Mouse (Mus musculus): ENCODE measurements at regions not wholly inside any gene's neighbourhood (a gene's known extent, or its start where the extent isn't known, plus 50 kb on each side); places are given as distances from the start of the nearest gene placed in this dataset.

DNA sequence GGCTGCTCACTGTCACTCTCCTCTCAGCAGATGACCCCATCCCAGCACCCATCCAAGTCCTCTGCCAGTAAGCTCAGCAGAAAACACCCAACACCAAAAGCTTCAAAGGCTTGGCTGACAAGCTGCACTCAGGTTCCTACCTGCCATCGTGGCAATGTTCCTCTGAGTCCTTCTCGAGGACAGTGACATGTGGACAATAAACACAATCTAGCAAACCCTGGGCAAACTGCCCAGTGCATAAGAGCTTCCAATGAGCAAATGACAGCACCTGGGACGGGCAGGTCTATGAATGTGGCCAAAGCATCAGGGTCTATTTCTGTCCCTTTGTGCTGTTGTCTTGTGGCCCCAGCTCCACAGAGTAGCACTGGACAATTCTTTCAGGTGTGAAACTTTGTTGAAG, 86.9 kb downstream of the Hes1 start:
- CTCF ChIA-PET: no interaction called here
- POLR2A ChIA-PET: interaction anchor here in 2 of 4 experiments (0.5 to 1.2 kb wide), 4 partner anchors 14 to 52 kb away, joined by 3 to 5 read pairs (median 3); no protein-coding TSS in a partner anchor

DNA sequence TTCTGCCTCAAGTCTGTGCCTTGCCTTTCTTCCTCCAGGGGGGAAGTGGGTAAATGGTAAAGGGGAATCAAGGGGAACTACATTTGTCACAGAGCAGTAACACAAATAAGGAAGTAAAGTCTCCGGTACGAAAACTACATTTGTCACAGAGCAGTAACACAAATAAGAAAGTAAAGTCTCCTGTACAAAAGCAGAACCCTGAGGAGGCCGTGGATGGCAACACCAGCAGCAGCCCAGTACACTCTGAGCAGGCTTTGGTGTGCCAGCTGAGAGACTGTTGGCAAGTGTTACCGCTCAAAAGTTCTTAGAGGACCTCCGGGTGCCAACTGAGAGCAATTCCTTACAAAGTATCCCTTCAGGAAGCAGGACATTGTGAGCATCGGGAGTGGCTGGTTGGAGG, 90.9 kb downstream of the Hes1 start:
- CTCF ChIA-PET: interaction anchor here in 1 of 4 experiments (0.5 to 0.7 kb wide), 2 partner anchors 8 to 719 kb away, joined by 4 read pairs; no protein-coding TSS in a partner anchor
- POLR2A ChIA-PET: interaction anchor here in 3 of 4 experiments (0.6 to 2.7 kb wide), 9 partner anchors 8 to 1981 kb away, joined by 3 to 12 read pairs (median 5); no protein-coding TSS in a partner anchor

DNA sequence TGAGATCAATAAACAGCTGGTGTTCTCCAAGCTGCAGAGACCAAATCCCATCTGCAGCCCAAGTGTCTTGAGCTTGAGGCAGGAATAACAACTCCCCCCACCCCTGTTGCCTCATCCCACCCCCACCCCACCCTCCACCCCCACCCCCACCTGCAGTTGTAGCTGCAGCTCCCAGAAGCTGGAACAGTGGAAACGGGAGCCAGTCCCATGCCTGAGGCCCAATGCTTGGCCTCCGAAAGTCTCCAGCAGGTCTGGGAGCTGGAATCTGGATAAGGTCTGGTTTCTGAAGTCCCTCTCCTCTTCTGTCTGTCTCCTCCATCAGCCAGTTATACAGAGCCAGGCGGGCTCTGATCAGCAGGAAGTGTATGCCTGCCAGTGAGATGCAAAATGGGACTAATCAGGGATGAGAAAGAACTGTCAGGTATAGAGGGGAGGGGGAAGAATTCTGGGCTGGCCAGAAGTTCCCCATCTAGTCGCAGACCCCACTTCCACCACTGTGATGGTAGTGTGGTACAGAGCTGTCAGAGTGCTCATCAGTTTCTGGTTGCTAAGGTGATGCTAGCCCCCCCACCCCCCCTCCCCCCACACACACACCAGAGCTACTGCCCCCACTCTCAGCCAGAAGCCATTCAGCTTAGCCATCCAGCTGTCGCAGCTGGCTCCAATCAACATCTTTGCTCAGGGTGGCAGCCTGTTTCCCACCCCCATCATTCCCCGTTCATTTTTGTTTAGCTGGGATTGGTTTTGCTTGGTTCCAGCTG, 91.5 kb downstream of the Hes1 start:
- ChIA-PET POLR2A (interaction anchor here in 3 of 4 experiments (0.6 to 2.7 kb wide), 15 partner anchors 8 to 1980 kb away, joined by 3 to 12 read pairs (median 5); no protein-coding TSS in a partner anchor), CTCF (interaction anchor here in 3 of 4 experiments (0.5 to 1.4 kb wide), 5 partner anchors 8 to 718 kb away, joined by 3 to 11 read pairs (median 4); no protein-coding TSS in a partner anchor)

- CTCF ChIA-PET: interaction anchor here in 2 of 4 experiments (0.6 to 0.9 kb wide), 2 partner anchors 10 to 83 kb away, joined by 3 read pairs; no protein-coding TSS in a partner anchor
- POLR2A ChIA-PET: interaction anchor here in 3 of 4 experiments (0.6 to 2.3 kb wide), 9 partner anchors 11 to 96 kb away, joined by 3 to 17 read pairs (median 3); no protein-coding TSS in a partner anchor
Observed at GRCm38 (mm10) chr16:30158184-30158583, 94.0 kb downstream of the Hes1 start.

DNA sequence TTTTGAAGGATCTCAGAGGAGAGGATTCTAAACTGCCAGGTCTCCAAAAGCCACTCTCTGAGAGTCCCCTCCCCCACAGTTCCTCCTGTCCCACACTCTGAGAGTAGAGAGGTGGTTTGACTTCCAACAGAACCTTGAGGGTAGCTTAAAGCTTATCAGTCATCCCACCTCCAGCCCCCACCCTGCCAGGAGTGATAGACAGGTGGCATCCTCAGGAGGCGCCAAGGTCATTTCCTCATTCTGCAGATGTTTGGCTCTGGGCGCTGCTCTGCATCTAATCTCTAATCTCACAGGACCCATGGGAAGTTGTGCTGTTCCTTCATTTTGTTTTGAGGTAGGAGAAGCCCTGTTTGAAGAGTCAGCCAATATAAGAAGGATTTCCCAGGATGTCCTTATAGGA, 96.2 kb downstream of the Hes1 start:
- ChIA-PET POLR2A (interaction anchor here in 3 of 4 experiments (0.5 to 2.4 kb wide), 8 partner anchors 11 to 389 kb away, joined by 3 to 17 read pairs (median 3); no protein-coding TSS in a partner anchor), CTCF (no interaction called here)

GRCm38 (mm10) chr16:30163303-30163702, 99.1 kb downstream of the Hes1 start:
- POLR2A ChIA-PET: no interaction called here
- CTCF ChIA-PET: no interaction called here

DNA sequence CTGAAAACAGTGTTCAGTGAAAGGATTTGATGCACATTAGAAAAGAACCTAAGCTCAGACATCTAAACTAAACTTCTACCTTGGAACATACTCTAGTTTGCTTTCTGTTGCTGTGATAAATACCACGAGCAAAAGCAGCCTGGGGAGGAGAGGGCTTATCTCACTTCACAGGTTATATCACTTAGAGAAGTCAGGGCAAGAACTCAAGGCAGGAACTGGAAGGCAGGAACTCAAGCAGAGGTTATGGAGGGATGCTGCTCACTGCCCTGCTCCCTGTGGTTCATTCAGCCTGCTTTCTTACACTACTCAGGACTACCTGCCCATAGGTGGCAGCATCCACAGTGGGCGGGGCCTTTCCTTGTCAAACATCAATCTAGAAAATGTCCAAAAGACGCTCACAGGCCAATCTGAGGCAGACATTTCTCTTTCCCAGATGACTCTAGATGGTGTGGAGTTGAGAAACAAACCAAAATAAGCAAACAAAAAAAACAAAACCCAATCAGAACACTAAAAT, 101.5 kb downstream of the Hes1 start:
- CTCF ChIA-PET: no interaction called here
- POLR2A ChIA-PET: no interaction called here

- CTCF ChIA-PET: interaction anchor here in 3 of 4 experiments (0.5 to 1.8 kb wide), 8 partner anchors 15 to 102 kb away, joined by 3 to 5 read pairs (median 4); no protein-coding TSS in a partner anchor
Observed at GRCm38 (mm10) chr16:30171381-30172079, 95.8 kb downstream of the Cpn2 start.

DNA sequence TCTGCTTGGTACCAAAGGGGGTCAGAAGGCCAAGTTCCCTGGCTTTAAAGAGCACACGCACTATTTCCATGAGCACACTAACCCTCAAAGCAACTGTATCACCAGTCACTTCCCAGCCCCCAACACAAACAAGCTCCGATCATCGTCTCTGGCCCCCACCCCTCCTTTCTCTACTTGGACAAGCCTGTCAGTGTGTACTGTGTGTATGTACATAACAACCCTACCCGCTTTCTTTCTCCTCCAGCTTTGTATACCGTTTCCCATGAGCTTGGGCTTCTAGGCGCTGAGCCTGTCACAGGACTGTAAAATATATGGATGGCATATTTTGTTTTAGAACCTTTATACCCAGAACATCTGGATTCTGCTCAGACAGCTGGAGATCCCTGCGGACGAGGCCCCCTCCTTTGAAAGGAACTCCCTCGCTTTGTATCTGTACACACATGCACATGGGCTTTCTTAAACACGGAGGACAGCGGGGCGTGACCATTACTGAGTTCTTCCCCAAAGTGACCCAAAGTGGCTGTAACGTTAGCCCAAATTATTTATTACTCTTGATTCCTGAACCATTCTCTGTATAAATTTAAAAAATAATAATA, 95.1 kb downstream of the Cpn2 start:
- CTCF ChIA-PET: interaction anchor here in 1 of 4 experiments (0.7 to 1.8 kb wide), 4 partner anchors 14 to 103 kb away, joined by 3 to 5 read pairs (median 4); no protein-coding TSS in a partner anchor
- POLR2A ChIA-PET: interaction anchor here (0.5 to 4.1 kb wide), 43 partner anchors 8 to 572 kb away, joined by 3 to 35 read pairs (median 5); partner anchors contain the start of gene Hes1 (in 3 of the 4)

More at GRCm38 (mm10) chr16:30171381-30172079, 95.8 kb downstream of the Cpn2 start:
- POLR2A ChIA-PET: interaction anchor here (0.7 to 4.1 kb wide), 56 partner anchors 8 to 514 kb away, joined by 3 to 35 read pairs (median 4); partner anchors contain the start of gene Hes1 (in 3 of the 4)

- POLR2A ChIA-PET: interaction anchor here (0.5 to 4.1 kb wide), 15 partner anchors 13 to 572 kb away, joined by 3 to 33 read pairs (median 5); partner anchors contain the start of gene Hes1 (in 2 of the 4)
Observed at GRCm38 (mm10) chr16:30172798-30173202, 94.5 kb downstream of the Cpn2 start.

GRCm38 (mm10) chr16:30173953-30174874, 93.1 kb downstream of the Cpn2 start:
- ChIA-PET CTCF (no interaction called here), POLR2A (interaction anchor here in 3 of 4 experiments (0.5 to 1.6 kb wide), 4 partner anchors 12 to 111 kb away, joined by 3 to 12 read pairs (median 5); no protein-coding TSS in a partner anchor)

More at GRCm38 (mm10) chr16:30172798-30173202, 94.5 kb downstream of the Cpn2 start:
- CTCF ChIA-PET: no interaction called here

DNA sequence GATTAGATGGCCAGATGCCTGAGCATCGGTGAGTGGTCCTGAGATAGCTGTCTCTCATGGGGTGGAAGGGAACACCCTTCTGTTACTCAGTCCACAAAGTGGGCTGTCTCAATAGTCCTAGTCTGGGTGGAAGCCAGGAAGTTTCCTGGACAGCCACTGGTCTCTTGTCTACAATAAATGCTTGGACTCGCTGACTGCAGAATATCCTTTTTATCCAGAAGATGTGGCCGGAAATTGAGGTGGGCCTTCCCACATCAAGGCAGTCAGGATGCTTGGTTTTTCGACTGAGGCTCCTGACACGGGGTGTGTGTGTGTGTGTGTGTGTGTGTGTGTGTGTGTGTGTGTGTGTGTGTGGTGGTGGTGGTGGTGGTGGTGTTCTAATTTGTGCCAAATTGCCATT, 91.0 kb downstream of the Cpn2 start:
- POLR2A ChIA-PET: interaction anchor here in 2 of 4 experiments (1.0 to 2.5 kb wide), 4 partner anchors 10 to 113 kb away, joined by 3 to 13 read pairs (median 3); no protein-coding TSS in a partner anchor
- CTCF ChIA-PET: no interaction called here

DNA sequence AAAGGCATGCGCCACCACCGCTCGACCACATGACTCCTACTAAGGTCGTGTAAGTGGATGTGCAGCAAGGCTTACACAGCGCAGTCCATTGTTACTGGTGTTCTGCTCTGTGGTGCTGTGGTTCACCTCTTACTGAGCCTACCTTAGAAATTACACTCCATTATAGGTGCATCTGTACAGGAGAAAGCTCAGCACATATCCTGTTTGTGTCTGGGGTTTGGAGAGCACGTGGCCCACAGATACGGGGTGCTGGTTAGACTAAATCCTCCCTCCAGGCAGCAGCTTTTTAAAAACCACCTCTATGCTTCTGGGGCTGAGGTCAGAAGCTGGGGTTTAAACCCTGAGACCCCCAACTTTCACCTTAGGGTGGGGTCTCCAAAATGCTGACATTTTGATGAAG, 89.5 kb downstream of the Cpn2 start:
- CTCF ChIA-PET: no interaction called here
- POLR2A ChIA-PET: no interaction called here

GRCm38 (mm10) chr16:30178596-30178995, 88.7 kb downstream of the Cpn2 start:
- ChIA-PET CTCF (no interaction called here), POLR2A (interaction anchor here in 3 of 4 experiments (0.6 to 1.0 kb wide), 3 partner anchors 22 to 91 kb away, joined by 3 read pairs; no protein-coding TSS in a partner anchor)

GRCm38 (mm10) chr16:30179504-30179976, 87.8 kb downstream of the Cpn2 start:
- POLR2A ChIA-PET: interaction anchor here in 3 of 4 experiments (0.6 to 1.3 kb wide), 5 partner anchors 8 to 514 kb away, joined by 3 to 8 read pairs (median 3); partner anchors contain the start of gene Hes1 (in 1 of the 3)

DNA sequence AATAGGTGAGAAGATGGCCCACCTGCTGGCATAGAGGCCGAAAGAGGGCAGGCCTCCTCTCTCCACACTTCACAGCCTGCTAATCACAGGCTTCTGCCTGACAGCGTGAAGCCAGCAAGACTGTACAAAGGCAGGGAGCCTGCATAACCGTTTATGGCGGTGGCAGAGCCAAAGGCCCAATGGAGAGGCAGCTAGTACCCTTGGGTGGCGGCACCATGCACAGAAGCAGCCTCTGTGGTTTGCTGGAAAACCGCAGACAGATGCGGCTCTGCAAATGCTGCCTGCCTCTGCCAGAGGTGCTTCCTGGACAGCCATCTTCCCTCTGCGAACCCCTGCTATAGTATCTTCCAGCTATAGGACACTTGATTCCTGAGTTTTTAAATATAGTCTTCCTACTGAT, 86.2 kb downstream of the Cpn2 start:
- POLR2A ChIA-PET: interaction anchor here in 3 of 4 experiments (0.5 to 1.7 kb wide), 6 partner anchors 9 to 112 kb away, joined by 3 to 5 read pairs (median 3); no protein-coding TSS in a partner anchor
- CTCF ChIA-PET: interaction anchor here in 1 of 4 experiments (0.6 kb wide), 1 partner anchor 482 kb away, joined by 3 read pairs; no protein-coding TSS in a partner anchor

More at GRCm38 (mm10) chr16:30179504-30179976, 87.8 kb downstream of the Cpn2 start:
- CTCF ChIA-PET: no interaction called here
